Mouse (Mus musculus) kidney, embryonic 16.5 days (tissue): ENCODE data around the gene Ttll8. TPM values are rescaled to one million over a fixed set of nuclear protein-coding genes. Genes with fewer than 3 reads are reported as not detected.

Source experiments
- ATAC-seq: fragments of 200-750 bp; cut with Nextera tagmentation; 2 replicates; pipeline ENCODE4 v1.8.0; 2017; ENCODE audit warnings: moderate TSS enrichment; ENCODE audit not compliant: low FRiP score, low TSS enrichment
- H3K27ac ChIP-seq: fragments of 300-500 bp; sonication (generic); 2 replicates; pipeline ENCODE4 v1.5.1; 2014; ENCODE audit warnings: low read length
- H3K27me3 ChIP-seq: fragments of 300-500 bp; sonication (generic); 2 replicates; pipeline ENCODE4 v1.6.1; 2014; ENCODE audit warnings: low read length, control low read depth, mixed read lengths; ENCODE audit not compliant: insufficient read depth
- H3K36me3 ChIP-seq: fragments of 300-500 bp; sonication (generic); 2 replicates; pipeline ENCODE4 v1.6.1; 2014; ENCODE audit warnings: low read length, control low read depth, mixed read lengths; ENCODE audit not compliant: insufficient read depth
- H3K4me1 ChIP-seq: fragments of 300-500 bp; sonication (generic); 2 replicates; pipeline ENCODE4 v1.6.1; 2014; ENCODE audit warnings: low read length, control low read depth, mixed read lengths; ENCODE audit not compliant: insufficient read depth
- H3K4me2 ChIP-seq: fragments of 300-500 bp; sonication (generic); replicated peaks from 2 replicates; pipeline ENCODE4 v1.6.1; 2014; ENCODE audit warnings: low read depth, low read length
- H3K4me3 ChIP-seq: fragments of 300-500 bp; sonication (generic); 2 replicates; pipeline ENCODE4 v1.5.1; 2014; ENCODE audit warnings: mild to moderate bottlenecking, low read length
- H3K9ac ChIP-seq: fragments of 300-500 bp; sonication (generic); replicated peaks from 2 replicates; pipeline ENCODE4 v1.6.1; 2014; ENCODE audit warnings: low read length
- H3K9me3 ChIP-seq: fragments of 300-500 bp; sonication (generic); 2 replicates; pipeline ENCODE4 v1.6.1; 2016; ENCODE audit warnings: low read length, control low read depth
- WGBS: fragments of 180-500 bp; shearing (Covaris S2); extraction: QIAGEN DNeasy Blood & Tissue Kit; methylation state at CpG from one replicate; pipeline ENCODE4 v1.1.7; 2014; 5-methylcytosine and 5-hydroxymethylcytosine counted together
- polyA plus RNA-seq: library from polyadenylated mRNA; unstranded; fragments of >200 nt; fragmentation: Nextera tagmentation; extraction: Ambion mirVana; gene quantifications from 2 replicates; pipeline ENCODE4 v1.2.1, GENCODE M21; 2015

Ttll8 gene
- polyA plus RNA-seq, 1 experiment from 2014 or later = not detected

DNA sequence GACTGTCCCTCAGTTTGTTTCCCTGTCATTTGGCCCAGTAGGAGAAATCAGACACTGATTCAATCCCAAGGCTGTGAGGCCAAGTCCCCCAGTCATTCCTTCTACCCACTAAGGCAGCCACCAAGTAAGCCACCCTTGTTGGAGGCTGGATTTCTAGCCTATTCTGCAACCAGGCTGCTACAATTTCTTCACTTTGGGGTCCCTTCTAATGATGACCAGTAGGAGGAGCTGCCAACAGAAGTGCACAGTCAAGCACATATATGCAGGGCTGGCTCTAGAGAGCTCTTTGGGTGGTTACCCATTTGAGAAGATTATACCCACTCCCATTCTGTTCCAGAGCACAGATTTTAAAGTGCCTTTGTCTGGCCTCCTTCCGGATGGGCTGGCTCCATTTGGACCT is 51.1 kb downstream of the Ttll8 start:
- Histone ChIP-seq H3K4me1 (no peaks in the 10 kb centered on the region), H3K9me3 (no peaks in the 10 kb centered on the region), H3K27ac (no peak overlapping the region), H3K36me3 (no peaks in the 10 kb centered on the region), H3K27me3 (no peaks in the 10 kb centered on the region), H3K4me2 (no peak overlapping the region), H3K4me3 (no peak overlapping the region), H3K9ac (no peak overlapping the region)
- no peak for ATAC-seq
- 88% methylated on average over 1 of the region's 1 CpGs for WGBS

DNA sequence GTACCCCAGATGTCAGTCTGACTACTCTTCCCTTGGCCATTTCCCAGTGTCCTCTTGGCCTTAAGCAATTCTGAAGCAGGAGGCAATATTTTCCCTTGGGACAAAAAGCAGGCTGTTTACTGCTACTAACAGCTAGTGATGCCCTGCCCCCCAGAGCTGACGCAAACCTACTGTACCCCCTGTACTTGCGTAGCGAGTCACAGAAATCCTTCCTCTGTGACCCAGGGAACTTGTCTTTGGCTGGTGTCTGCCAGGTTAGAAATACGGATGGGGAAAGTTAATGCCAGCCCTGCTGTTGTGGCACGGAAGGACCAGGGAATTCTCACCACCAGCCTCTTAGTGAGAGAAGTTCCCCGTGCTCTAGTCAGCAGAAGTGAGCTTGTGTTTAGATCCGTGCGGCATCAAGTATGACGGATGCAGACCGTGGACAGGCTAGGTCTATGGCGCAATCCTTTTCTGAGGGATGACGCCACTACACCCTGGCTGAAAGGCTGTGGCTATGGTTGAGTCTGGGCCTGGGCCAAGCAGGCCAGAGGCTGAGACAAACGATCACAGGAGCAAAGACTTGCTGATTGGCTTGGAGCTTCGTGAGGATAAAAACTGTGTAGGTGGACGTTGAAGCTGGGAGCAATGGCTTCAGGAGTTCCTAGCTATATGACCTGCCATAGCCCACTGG is 51.9 kb downstream of the Ttll8 start:
- no peaks in the 10 kb centered on the region for H3K9me3 ChIP-seq
- no peaks in the 10 kb centered on the region for H3K27me3 ChIP-seq
- H3K27ac ChIP-seq = no peak overlapping the region
- no peak for ATAC-seq
- WGBS = 86% methylated on average over 15 of the region's 15 CpGs
- H3K36me3 ChIP-seq = no peaks in the 10 kb centered on the region
- H3K4me1 ChIP-seq = no peaks in the 10 kb centered on the region
- no peak overlapping the region for H3K4me2 ChIP-seq
- H3K4me3 ChIP-seq = no peak overlapping the region
- no peak overlapping the region for H3K9ac ChIP-seq

DNA sequence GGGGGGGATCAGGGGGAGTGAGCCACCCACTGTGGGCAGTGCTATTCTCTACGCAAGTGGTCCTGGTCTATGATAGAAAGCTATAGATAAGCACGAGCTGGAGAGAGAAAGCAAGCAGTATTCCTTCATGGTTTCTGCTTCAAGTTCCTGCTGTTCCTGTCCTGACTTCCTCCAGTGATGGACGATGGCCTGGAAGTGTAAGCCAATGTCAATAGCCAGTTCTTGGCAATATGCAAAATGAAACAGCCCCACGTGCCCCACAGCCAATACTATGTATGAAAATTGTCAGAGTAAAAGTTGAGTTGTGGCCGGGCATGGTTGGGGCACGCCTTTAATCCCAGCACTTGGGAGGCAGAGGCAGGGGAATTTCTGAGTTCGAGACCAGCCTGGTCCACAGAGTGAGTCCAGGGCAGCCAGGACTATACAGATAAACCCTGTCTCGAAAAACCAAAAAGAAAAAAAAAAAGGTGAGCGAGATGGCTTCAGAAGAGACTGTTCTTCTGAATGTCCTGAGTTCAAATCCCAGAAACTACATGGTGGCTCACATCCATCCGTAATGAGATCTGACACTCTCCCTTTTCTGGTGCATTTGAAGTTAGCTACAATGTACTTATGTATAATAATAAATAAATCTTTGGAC is 57.8 kb downstream of the Ttll8 start:
- H3K4me1 ChIP-seq = no peaks in the 10 kb centered on the region; the same call in 1 of the 2 replicates
- no peak for ATAC-seq
- 82% methylated on average over 10 of the region's 10 CpGs for WGBS
- no peak overlapping the region for H3K9ac ChIP-seq
- no peak overlapping the region for H3K4me3 ChIP-seq
- no peaks in the 10 kb centered on the region for H3K36me3 ChIP-seq
- no peaks in the 10 kb centered on the region for H3K27me3 ChIP-seq
- no peak overlapping the region for H3K27ac ChIP-seq
- H3K4me2 ChIP-seq = no peak overlapping the region
- no peaks in the 10 kb centered on the region for H3K9me3 ChIP-seq

DNA sequence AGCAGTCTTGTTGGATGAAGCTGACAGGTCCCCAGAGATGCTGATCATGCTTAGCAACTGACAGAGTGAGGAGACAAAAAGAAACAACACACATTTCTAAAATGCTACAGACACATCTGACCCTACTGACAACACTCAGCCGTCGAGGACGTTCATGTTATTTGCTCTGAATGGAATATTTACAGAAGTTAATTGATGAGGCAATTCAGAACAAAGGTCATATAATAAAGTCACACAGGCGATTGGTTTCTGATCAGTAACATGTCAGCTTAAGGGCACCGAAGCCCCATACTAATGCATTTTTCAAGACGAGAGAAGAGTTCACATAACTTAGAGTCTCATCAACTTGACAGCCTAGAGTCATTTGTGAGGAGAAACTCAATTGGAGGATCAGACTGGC is 58.3 kb downstream of the Ttll8 start:
- Histone ChIP-seq H3K4me3 (no peak overlapping the region), H3K36me3 (no peaks in the 10 kb centered on the region), H3K4me2 (no peak overlapping the region), H3K9ac (no peak overlapping the region), H3K4me1 (no peaks in the 10 kb centered on the region; the same call in 1 of the 2 replicates), H3K27me3 (no peaks in the 10 kb centered on the region), H3K9me3 (no peaks in the 10 kb centered on the region), H3K27ac (no peak overlapping the region)
- no peak for ATAC-seq
- 82% methylated on average over 6 of the region's 6 CpGs for WGBS

DNA sequence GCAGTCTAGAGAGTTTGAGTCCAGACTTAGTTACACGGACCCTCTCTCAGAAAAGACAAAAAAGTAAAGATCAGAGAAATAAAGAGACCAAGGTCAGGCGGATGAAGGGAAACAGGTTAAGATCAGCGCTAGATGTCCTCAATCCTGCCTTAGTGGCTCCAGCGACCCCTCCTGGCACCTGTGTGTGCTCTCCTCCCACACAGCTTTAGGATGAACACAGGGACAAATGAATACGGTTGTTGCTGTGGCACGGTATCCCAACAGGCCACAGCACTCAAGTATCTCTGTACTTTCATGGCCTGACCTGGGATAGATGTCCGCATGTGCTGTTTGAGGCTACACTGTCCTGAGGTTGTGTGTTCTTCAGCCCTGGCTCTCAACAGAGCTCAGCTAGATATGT is 59.1 kb downstream of the Ttll8 start:
- H3K36me3 ChIP-seq = no peaks in the 10 kb centered on the region
- no peaks in the 10 kb centered on the region for H3K27me3 ChIP-seq
- no peak overlapping the region for H3K9ac ChIP-seq
- no peak for ATAC-seq
- 61% methylated on average over 7 of the region's 7 CpGs for WGBS
- peaks cover 3% of the 10 kb centered on the region for H3K4me1 ChIP-seq
- no peak overlapping the region for H3K27ac ChIP-seq
- H3K9me3 ChIP-seq = no peaks in the 10 kb centered on the region
- H3K4me2 ChIP-seq = no peak overlapping the region
- H3K4me3 ChIP-seq = no peak overlapping the region

DNA sequence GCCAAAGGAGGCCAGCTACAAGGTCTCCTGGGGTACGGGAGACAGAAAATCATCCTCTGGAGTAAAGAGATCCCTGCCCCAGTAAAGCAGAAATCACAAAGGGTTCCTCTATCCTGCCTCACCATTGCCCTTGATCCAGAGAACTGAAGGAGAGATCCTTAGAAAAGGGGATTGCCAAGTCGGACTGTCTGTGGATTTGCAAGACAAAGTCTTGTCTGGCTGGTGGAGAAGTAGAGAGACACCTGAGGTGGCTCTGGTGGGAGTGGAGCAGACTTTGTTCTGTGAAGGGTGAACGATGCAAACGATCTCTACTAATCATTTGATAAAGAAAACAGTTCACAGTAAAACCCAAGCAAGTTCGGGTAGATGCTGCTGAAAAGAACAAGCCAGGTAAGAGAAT is 61.3 kb downstream of the Ttll8 start:
- H3K9ac ChIP-seq = no peak overlapping the region
- no peak overlapping the region for H3K4me2 ChIP-seq
- no peaks in the 10 kb centered on the region for H3K36me3 ChIP-seq
- no peaks in the 10 kb centered on the region for H3K9me3 ChIP-seq
- no peak overlapping the region for H3K4me3 ChIP-seq
- ATAC-seq = no peak
- 73% methylated on average over 5 of the region's 5 CpGs for WGBS
- H3K27ac ChIP-seq = no peak overlapping the region
- H3K4me1 ChIP-seq = peaks cover 3% of the 10 kb centered on the region
- no peaks in the 10 kb centered on the region for H3K27me3 ChIP-seq

DNA sequence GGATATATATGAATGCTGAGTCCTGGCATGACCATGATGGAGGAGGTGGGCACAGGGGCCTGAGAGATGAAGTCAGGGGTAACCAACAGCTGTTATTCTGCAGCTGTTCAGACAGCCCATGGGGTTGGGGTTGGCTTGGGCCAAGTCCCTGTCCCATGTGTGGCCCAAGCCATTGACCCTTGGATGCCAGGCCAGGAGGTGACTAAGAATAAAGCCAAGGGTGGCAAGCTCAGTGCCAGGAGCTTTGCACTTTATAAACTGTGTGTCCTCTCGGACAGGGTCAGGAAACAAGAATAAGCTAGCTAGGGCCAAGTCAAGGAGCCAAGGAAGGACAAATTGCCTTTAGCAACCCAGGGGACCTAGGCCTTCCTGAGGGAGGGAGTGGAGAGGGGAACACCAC is 62.0 kb downstream of the Ttll8 start:
- Histone ChIP-seq H3K4me3 (no peak overlapping the region), H3K9ac (no peak overlapping the region), H3K4me2 (no peak overlapping the region), H3K27ac (no peak overlapping the region), H3K36me3 (no peaks in the 10 kb centered on the region), H3K9me3 (no peaks in the 10 kb centered on the region), H3K4me1 (peaks cover 3% of the 10 kb centered on the region), H3K27me3 (no peaks in the 10 kb centered on the region)
- 87% methylated on average over 1 of the region's 1 CpGs for WGBS
- no peak for ATAC-seq

DNA sequence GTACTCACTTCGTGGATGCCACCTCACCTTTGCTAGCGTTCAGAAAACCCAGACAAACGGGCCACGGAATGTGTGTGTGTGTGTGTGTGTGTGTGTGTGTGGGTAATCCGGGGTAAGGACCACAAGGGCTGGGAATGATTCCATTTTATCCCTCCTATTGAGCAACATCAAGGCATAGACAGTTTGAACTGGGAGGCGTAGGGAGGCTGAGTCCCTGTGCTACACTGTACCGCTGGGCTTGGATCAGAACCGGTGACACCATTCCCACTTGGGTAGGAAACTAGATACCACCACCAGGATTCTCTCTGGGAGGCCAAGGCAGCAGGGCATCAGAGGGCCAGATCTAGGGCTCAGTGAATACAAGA is 62.6 kb downstream of the Ttll8 start:
- H3K9ac ChIP-seq = no peak overlapping the region
- ATAC-seq = no peak
- no peaks in the 10 kb centered on the region for H3K27me3 ChIP-seq
- no peaks in the 10 kb centered on the region for H3K9me3 ChIP-seq
- no peak overlapping the region for H3K27ac ChIP-seq
- H3K4me1 ChIP-seq = peaks cover 3% of the 10 kb centered on the region
- H3K4me2 ChIP-seq = peak overlapping the region; percentile 98
- H3K4me3 ChIP-seq = peak overlapping the region; percentile 57
- 67% methylated on average over 8 of the region's 8 CpGs for WGBS
- no peaks in the 10 kb centered on the region for H3K36me3 ChIP-seq

DNA sequence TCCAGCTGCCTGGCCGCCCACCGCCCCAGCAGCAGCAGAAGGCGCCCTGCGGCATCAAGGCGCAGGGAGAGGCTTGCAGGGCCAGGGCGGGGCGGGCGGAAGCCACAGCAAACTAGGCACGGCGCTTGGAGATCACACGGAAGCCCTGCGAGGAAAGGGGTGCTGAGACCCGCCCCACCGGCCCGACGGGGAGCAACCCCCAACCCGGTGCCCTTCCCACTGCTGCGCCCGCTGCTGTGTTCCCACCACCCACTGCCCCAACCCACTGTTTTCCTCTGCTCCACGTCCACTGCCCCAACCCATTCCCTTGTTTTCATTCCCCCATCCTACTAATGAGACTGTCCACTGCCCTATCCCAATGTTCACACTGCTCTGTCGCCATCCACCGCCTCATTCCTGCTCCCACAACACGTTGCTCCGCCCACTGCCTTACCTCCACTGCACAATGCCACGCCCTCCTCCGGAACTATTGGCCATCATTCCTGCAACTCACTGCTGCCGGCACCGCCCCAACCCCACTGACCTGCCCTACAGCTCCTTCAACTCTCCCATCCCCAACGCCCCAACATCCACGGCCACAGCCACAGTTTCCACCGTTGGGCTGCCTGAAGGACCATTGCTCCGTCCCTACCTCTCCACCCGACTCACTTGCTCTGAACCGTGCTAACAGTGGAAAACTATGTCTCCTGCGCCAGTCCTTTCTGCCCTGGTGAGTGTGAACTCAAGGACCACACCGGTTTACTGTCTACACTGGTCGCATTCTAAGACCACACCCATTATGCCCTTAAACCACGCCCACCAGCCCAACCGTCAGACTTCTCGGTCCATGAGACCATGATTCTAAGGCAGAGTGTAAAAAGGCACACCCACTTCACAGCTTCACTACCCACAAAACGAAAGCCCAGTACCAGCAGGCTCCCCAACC is 63.2 kb downstream of the Ttll8 start:
- H3K36me3 ChIP-seq = no peaks in the 10 kb centered on the region
- WGBS = 2% methylated on average over 41 of the region's 41 CpGs
- H3K9ac ChIP-seq = peak overlapping the region; percentile 71
- peak; percentile 93 for ATAC-seq
- H3K27me3 ChIP-seq = no peaks in the 10 kb centered on the region
- H3K4me1 ChIP-seq = peaks cover 3% of the 10 kb centered on the region
- peak overlapping the region; percentile 98 for H3K4me2 ChIP-seq
- H3K9me3 ChIP-seq = no peaks in the 10 kb centered on the region
- H3K4me3 ChIP-seq = peak overlapping the region; percentile 57
- H3K27ac ChIP-seq = no peak overlapping the region
